Mouse (Mus musculus) cerebellum, adult 11 months (tissue): Measurements from ENCODE around the gene Tns1.

ENCODE experiments used
- DNase-seq: peaks from one replicate; pipeline ENCODE4 v3.0.0; 2022

Tns1 gene

GRCm38 (mm10) chr1:74090329-74090728 lies 33.9 kb downstream of the Tns1 start:
- DNase-seq: no peak

- DNase-seq: no peak
Observed at GRCm38 (mm10) chr1:74088569-74088968, 35.7 kb downstream of the Tns1 start.

- no peak for DNase-seq
Observed at GRCm38 (mm10) chr1:74085566-74085965, 38.7 kb downstream of the Tns1 start.

GRCm38 (mm10) chr1:74084752-74085151 lies 39.5 kb downstream of the Tns1 start:
- DNase-seq: no peak

- DNase-seq: no peak
Observed at GRCm38 (mm10) chr1:74084065-74084705, 40.1 kb downstream of the Tns1 start.

GRCm38 (mm10) chr1:74082841-74083463 lies 41.3 kb downstream of the Tns1 start:
- DNase-seq: no peak

- DNase-seq: no peak
Observed at GRCm38 (mm10) chr1:74081573-74081989, 42.7 kb downstream of the Tns1 start.

- DNase-seq: peak; percentile 17
Observed at GRCm38 (mm10) chr1:74077353-74077752, 46.9 kb downstream of the Tns1 start.

GRCm38 (mm10) chr1:74076230-74076629 lies 48.0 kb downstream of the Tns1 start:
- no peak for DNase-seq

- DNase-seq: no peak
Observed at GRCm38 (mm10) chr1:74074693-74075485, 49.4 kb downstream of the Tns1 start.

GRCm38 (mm10) chr1:74073791-74074190 lies 50.5 kb downstream of the Tns1 start:
- DNase-seq: no peak

GRCm38 (mm10) chr1:74070745-74071144 lies 53.5 kb downstream of the Tns1 start:
- DNase-seq: no peak

GRCm38 (mm10) chr1:74070001-74070551 lies 54.2 kb downstream of the Tns1 start:
- DNase-seq: no peak

- no peak for DNase-seq
Observed at GRCm38 (mm10) chr1:74069085-74069835, 55.0 kb downstream of the Tns1 start.

- DNase-seq: no peak
Observed at GRCm38 (mm10) chr1:74068366-74069084, 55.7 kb downstream of the Tns1 start.

GRCm38 (mm10) chr1:74067866-74068265 lies 56.4 kb downstream of the Tns1 start:
- DNase-seq: no peak

- no peak for DNase-seq
Observed at GRCm38 (mm10) chr1:74066576-74066975, 57.7 kb downstream of the Tns1 start.

- no peak for DNase-seq
Observed at GRCm38 (mm10) chr1:74066061-74066460, 58.2 kb downstream of the Tns1 start.

GRCm38 (mm10) chr1:74060046-74060445 lies 64.2 kb downstream of the Tns1 start:
- DNase-seq: no peak

GRCm38 (mm10) chr1:74059552-74059951 lies 64.7 kb downstream of the Tns1 start:
- no peak for DNase-seq

GRCm38 (mm10) chr1:74058771-74059170 lies 65.5 kb downstream of the Tns1 start:
- DNase-seq: no peak

GRCm38 (mm10) chr1:74058309-74058708 lies 65.9 kb downstream of the Tns1 start:
- no peak for DNase-seq
